Mouse (Mus musculus) limb, embryonic 14.5 days (tissue): ENCODE measurements around the gene Ift80. TPM values are rescaled to one million over a fixed set of nuclear protein-coding genes. Genes with fewer than 3 reads are reported as not detected.

Experiments used
- ATAC-seq: fragments of 200-750 bp; cut with Nextera tagmentation; 2 replicates; pipeline ENCODE4 v1.8.0; 2017; ENCODE audit warnings: low read depth, moderate number of reproducible peaks, moderate TSS enrichment; ENCODE audit not compliant: low FRiP score
- DNase-seq: peaks from one replicate; pipeline ENCODE4 v3.0.0-alpha.2; 2015; ENCODE audit warnings: low spot score
- H3K27ac ChIP-seq: fragments of 300-500 bp; sonication (generic); replicated peaks from 2 replicates; pipeline ENCODE4 v1.5.1; 2014; ENCODE audit warnings: low read depth, mild to moderate bottlenecking, low read length, moderate library complexity, mixed read lengths
- H3K27me3 ChIP-seq: fragments of 300-500 bp; sonication (generic); 2 replicates; pipeline ENCODE4 v1.6.1; 2014; ENCODE audit warnings: low read length, mixed read lengths; ENCODE audit not compliant: control insufficient read depth, insufficient read depth
- H3K36me3 ChIP-seq: fragments of 300-500 bp; sonication (generic); 2 replicates; pipeline ENCODE4 v1.6.1; 2014; ENCODE audit warnings: mild to moderate bottlenecking, low read length, moderate library complexity, mixed read lengths; ENCODE audit not compliant: control insufficient read depth, insufficient read depth
- H3K4me1 ChIP-seq: fragments of 300-500 bp; sonication (generic); 2 replicates; pipeline ENCODE4 v1.6.1; 2014; ENCODE audit warnings: antibody characterized with exemption, low read length, mixed read lengths; ENCODE audit not compliant: control insufficient read depth, insufficient read depth
- H3K4me2 ChIP-seq: fragments of 300-500 bp; sonication (generic); replicated peaks from 2 replicates; pipeline ENCODE4 v1.6.1; 2014; ENCODE audit warnings: low read depth, mild to moderate bottlenecking, low read length, moderate library complexity; ENCODE audit not compliant: severe bottlenecking
- H3K4me3 ChIP-seq: fragments of 300-500 bp; sonication (generic); replicated peaks from 2 replicates; pipeline ENCODE4 v1.5.1; 2014; ENCODE audit warnings: low read length
- H3K9ac ChIP-seq: fragments of 300-500 bp; sonication (generic); 2 replicates; pipeline ENCODE4 v1.6.1; 2014; ENCODE audit warnings: mild to moderate bottlenecking, low read depth, low read length, moderate library complexity; ENCODE audit not compliant: severe bottlenecking
- H3K9me3 ChIP-seq: fragments of 300-500 bp; sonication (generic); 2 replicates; pipeline ENCODE4 v1.6.1; 2016; ENCODE audit warnings: low read length; ENCODE audit not compliant: control insufficient read depth
- POLR2A ChIP-seq: fragments of 200-500 bp; IDR thresholded peaks from 2 replicates; pipeline ENCODE4 v1.8.0; 2012; ENCODE audit warnings: inconsistent platforms, mild to moderate bottlenecking, moderate library complexity, borderline replicate concordance; ENCODE audit not compliant: insufficient read depth, insufficient read length; ENCODE audit errors: extremely low read depth
- WGBS: fragments of 180-500 bp; shearing (Covaris S2); extraction: QIAGEN DNeasy Blood & Tissue Kit; methylation state at CpG from one replicate; pipeline ENCODE4 v1.1.7; 2014; 5-methylcytosine and 5-hydroxymethylcytosine counted together
- polyA plus RNA-seq, 2 experiments: library from polyadenylated mRNA; depleted of rRNA in 1 of 2; stranded (reverse) in 1 of 2; unstranded in 1 of 2; fragments of >200 nt; fragmentation: Nextera tagmentation in 1 of 2; extraction: Ambion mirVana in 1 of 2; gene quantifications; 2 replicates each; pipeline versions ENCODE4 v1.2.1 to v1.2.3; 2012 to 2014

Ift80 gene
- polyA plus RNA-seq (2012; rRNA removed) (19.2 and 24.3 TPM in 2 replicates), polyA plus RNA-seq (2014; fragmentation: Nextera tagmentation; extraction: Ambion mirVana) (16.4 and 18.9 TPM in 2 replicates)

DNA sequence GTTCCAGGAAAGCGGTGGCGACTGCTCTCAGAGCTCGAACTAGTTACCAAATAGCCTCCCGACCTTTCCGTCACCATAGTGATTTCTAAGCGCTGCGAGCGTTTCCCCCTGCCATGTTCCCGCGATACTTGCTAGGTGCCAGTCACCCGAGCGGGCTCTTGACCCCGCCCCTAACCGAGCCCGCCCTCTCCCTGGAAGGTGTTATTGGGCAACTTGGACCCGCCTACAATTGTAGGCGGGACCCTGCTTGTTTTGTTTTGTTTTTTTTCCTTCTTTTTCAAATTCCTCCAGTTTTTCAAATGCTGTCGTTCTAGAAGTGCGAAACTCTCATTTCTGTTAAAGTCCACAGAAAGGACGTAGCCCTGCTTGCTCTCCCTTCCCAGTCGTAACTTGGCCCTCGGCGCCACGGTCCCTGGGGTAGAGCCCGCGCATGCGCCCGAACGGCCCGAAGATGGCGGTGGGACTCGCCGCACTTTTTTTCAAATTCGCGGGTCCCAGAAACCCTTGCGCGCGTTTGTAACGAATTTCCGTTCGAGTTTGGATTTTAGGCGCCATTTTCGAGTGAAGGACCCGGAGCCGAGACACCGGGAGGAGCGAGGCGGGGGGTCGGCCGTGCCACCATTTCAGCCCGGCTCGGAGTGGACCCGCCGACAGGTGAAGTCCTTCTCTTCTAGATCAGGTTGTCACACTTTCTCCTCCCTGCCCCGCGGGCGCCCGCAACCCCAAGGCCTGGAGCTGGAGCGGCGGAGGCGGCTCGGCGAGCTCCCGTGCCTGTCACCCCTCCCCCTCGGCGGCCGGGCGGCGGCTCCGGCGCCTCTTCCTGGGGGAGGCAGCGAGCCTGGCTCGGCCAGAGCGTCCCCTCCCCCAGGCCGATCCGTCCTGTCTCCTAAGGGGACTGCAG is at the start of gene Ift80, which contains the start of gene Smc4:
TSS of gene Ift80 (minus strand) at position 134 of the 901 bp plus-strand sequence.
TSS of gene Smc4 (plus strand) at position 302 of the 901 bp plus-strand sequence.
- Histone ChIP-seq H3K9me3 (0 out of 2 replicates have a peak, but pooled peaks cover 3% of the 10 kb centered on the region), H3K27me3 (no peaks in the 10 kb centered on the region), H3K4me3 (peak within 1 kb of the TSS; percentile 96), H3K36me3 (no peaks in the 10 kb centered on the region; the same call in 1 of the 2 replicates), H3K4me2 (peak within 1 kb of the TSS; percentile 82), H3K9ac (peak within 1 kb of the TSS; percentile 82), H3K27ac (peak within 1 kb of the TSS; percentile 89), H3K4me1 (peaks cover 15% of the 10 kb centered on the region)
- WGBS, result under 1% methylated on average over 76 of the region's 76 CpGs
- 0 out of 2 replicates have a peak, but pooled peaks have one; percentile 54 for TF ChIP-seq POLR2A
- DNase-seq (peak; percentile 98), ATAC-seq (peak; percentile 96)

DNA sequence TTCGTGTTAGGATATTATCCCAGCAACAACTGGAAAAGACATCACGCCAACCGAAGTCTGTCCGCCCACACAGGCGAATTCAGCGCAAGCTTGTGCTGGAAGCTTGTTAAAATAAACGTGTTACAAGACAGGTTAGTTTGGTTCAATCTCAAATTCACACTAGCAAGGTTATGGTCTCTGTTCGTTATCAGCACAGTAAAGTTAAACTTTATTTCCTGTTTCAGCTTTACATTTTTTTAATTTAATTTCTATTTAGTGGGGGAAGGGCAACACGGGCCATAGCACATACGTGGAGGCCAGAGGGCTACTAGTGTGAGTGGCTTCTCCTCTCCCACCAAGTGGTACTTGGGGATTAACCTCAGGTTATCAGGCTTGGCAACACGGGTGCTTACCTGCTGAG is 47.5 kb upstream of the Ift80 start:
- Histone ChIP-seq H3K4me2 (no peak overlapping the region), H3K27me3 (no peaks in the 10 kb centered on the region), H3K4me3 (no peak overlapping the region), H3K9ac (no peak overlapping the region), H3K36me3 (no peaks in the 10 kb centered on the region), H3K4me1 (no peaks in the 10 kb centered on the region), H3K9me3 (no peaks in the 10 kb centered on the region), H3K27ac (no peak overlapping the region)
- no peak for TF ChIP-seq POLR2A
- 86% methylated on average over 11 of the region's 11 CpGs for WGBS
- no peak for ATAC-seq
- DNase-seq, result no peak

DNA sequence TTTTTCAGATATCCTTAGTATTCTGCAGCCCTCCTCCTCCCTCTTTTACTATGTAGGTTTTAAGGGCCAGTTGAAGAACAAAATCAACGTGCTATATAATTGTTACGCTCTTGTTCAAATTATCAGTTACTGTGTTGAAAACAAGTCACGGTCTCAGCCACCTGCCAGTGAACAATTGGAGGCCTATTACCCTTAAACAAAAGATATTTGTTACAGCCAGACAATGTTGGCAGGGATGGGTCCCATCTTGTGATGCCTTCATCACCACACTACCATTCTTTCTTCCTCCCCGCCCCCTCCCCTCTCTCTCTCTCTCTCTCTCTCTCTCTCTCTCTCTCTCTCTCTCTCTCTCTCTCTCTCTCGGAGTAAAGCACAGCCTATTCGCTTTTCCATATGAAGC is 44.6 kb upstream of the Ift80 start:
- DNase-seq, result no peak
- Histone ChIP-seq H3K27me3 (no peaks in the 10 kb centered on the region), H3K4me3 (no peak overlapping the region), H3K27ac (no peak overlapping the region), H3K4me1 (no peaks in the 10 kb centered on the region; the same call in 1 of the 2 replicates), H3K36me3 (no peaks in the 10 kb centered on the region), H3K9ac (no peak overlapping the region), H3K4me2 (no peak overlapping the region), H3K9me3 (no peaks in the 10 kb centered on the region)
- ATAC-seq, result no peak
- TF ChIP-seq POLR2A, result no peak
- WGBS, result 80% methylated on average over 6 of the region's 6 CpGs

DNA sequence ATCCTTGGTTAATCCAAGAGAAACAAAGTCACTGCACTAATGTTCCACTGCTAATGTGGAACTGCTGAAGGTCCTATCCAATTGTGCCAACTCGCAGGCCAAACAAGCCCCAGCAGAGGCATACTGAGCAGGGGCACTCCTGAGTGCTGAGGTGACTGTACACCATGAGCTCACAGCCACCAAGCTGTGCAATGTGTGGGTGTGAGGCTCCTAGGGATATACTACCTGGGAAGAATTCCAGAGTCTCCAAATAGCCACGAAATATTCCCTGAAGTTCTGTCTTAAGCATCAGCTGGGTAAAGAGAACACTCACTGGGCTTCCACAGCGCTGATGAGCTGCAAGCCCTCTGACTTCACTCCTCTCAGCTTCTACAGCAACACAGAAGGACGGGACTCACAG is 43.3 kb upstream of the Ift80 start:
- Histone ChIP-seq H3K36me3 (no peaks in the 10 kb centered on the region), H3K4me1 (peaks cover 2% of the 10 kb centered on the region; the same call in 1 of the 2 replicates), H3K27ac (no peak overlapping the region), H3K27me3 (no peaks in the 10 kb centered on the region), H3K4me3 (no peak overlapping the region), H3K9me3 (no peaks in the 10 kb centered on the region), H3K9ac (no peak overlapping the region), H3K4me2 (no peak overlapping the region)
- DNase-seq, result no peak
- no peak for ATAC-seq
- 74% methylated on average over 4 of the region's 4 CpGs for WGBS
- no peak for TF ChIP-seq POLR2A

- H3K36me3 ChIP-seq, result no peaks in the 10 kb centered on the region
- H3K9me3 ChIP-seq, result no peaks in the 10 kb centered on the region
- no peak overlapping the region for H3K4me3 ChIP-seq
- H3K4me2 ChIP-seq, result no peak overlapping the region
- no peaks in the 10 kb centered on the region for H3K27me3 ChIP-seq
- WGBS, result 49% methylated on average over 4 of the region's 4 CpGs
- ATAC-seq, result no peak
- H3K9ac ChIP-seq, result no peak overlapping the region
- DNase-seq, result no peak
- H3K4me1 ChIP-seq, result peaks cover 6% of the 10 kb centered on the region; the same call in 1 of the 2 replicates
- H3K27ac ChIP-seq, result no peak overlapping the region
- no peak for TF ChIP-seq POLR2A
Observed at GRCm38 (mm10) chr3:69046509-69046908, 42.1 kb upstream of the Ift80 start.
